Mouse (Mus musculus) left cerebral cortex, adult 11 months (tissue): ENCODE results near the gene Uaca.
"Not testable (repeated sequence)": the region's sequence is repeated elsewhere in the genome, so short reads cannot be mapped to it uniquely, and the experiment has no call there.

Experiments used
- DNase-seq: peaks from one replicate; pipeline ENCODE4 v3.0.0; 2022; ENCODE audit warnings: low spot score

The Uaca gene

DNA sequence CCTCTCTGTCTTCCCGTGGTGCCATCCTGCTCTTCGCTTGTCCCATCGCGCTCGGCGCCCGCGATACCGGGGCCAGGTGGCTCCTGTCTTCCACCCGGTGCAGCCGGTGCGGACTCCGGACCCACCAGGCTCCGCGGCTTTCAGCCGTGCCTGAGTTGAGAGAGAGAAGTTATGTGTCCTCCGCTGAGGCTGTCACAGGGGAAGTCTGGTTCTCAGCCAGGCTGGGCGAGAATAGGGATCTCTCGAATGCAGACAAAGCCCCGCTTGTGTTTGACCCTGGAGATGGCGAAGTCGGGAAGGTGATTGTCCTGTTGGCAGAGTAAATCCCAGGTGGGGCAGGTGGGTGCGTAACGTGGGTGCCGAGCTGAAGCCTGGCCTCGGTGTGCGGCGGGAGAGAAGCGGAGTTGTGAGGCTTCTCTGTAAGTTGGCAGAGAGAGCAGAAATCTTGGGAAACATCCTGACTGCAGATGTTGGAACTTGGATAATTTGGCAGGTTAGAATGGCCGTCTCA is 554 bp downstream of the Uaca start:
- DNase-seq: no peak

DNA sequence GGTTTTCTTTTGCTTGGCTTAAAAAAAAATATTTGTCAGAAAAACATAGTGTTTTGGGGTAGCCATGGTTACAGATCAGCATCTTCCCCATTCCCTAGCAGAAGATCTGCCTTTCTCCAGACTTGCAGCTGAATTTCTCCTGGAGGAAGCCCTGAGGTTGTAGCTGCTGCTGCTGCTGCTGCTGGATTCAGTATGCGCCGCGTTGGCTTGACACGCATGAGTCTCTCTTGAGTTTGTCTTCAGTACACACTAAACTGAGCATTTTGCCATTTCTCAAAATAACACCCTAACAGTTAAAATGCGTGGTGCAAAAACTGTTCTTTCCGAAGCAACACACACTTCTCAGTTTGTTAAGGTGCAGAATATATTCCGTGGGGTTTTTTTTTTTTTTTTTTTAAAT is 1.7 kb downstream of the Uaca start:
- no peak for DNase-seq

DNA sequence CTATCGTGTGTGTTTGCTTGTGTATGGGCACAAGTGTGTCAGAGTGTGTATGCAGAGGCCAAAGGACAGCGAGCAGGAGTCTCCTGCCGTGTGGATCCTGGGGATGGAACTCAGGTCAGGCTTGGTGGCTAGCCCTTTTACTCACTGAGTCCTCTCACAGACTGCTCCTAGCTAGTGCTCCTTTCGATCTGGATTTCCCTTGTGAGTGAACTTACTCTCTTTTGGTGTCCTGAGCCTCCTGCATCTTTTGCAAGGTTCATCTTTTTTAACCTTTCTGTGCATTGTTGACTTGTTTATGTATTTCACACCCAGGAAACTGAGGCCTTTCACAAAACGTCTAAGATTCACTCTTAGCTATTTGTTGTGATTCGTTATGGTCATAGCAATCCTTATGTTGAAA is 2.8 kb downstream of the Uaca start:
- no peak for DNase-seq

DNA sequence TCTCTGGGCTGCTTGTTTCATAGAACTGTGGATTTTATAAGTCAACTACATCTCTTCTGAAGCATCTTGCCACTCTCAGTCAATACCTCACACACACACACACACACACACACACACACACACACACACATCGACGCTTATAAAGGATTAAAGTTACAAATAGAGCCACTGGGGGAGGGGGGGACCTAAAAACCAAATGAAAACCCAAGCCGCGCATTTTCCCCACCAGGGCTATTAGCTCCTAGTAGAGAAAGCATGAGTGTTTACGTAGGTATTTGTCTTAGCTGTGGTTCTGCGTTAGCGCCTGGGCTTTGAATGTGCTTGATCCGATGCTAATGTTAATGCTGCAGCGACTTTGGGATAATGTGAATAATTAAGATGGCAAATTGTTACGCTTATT is 4.7 kb downstream of the Uaca start:
- no peak for DNase-seq

DNA sequence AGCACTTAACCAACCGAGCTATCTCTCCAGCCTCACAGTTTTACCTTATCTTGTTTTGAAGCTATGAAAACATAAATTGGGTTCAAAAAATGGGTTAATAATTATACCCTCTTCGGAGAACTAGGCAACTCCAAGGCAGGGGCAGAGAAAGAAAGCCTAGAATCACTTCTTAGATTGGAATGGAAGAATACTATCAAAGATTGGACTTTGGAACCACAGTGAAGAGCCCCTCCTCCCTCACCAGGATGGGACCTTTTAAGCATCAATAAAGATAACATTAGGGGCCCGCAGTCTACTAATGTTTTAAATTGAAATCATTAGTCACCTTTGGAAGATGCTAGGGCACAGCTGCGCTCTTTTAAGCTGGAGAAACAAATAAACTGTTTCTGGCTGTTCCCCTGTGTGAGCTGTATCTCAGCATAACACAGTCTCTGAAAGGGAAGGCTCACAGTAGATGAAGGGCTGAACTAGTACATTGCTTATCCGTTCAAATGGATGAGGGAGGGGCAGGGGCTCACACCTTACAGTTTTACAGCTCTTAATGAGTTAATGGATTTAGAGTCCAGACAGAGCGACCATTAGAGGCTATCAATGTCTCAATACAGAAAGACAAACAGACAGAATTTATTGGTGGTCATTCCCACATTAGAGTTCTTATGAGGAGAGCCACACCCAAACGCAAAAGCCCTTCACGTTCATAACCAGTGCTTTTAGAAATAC is 6.5 kb downstream of the Uaca start:
- no peak for DNase-seq

DNA sequence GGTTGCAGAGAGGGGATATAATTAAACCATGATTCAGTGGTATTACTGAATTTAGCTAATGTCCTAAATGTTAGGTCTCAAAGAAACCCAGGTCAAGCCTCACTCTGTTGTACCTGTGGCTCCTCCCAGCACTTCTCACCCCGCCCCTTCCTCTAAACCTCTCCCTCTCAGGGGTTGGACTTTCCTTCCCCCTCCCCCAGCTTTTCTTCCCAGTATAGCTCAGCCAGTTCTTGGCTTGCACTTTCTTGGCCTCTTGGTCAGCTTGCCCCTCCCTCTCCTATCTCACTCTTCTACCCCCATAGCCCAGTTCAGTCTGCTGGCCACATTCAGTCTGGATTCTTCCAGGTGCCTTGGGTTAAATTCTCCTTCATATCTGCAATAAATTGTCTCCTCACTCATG is 7.4 kb downstream of the Uaca start:
- DNase-seq: no peak

DNA sequence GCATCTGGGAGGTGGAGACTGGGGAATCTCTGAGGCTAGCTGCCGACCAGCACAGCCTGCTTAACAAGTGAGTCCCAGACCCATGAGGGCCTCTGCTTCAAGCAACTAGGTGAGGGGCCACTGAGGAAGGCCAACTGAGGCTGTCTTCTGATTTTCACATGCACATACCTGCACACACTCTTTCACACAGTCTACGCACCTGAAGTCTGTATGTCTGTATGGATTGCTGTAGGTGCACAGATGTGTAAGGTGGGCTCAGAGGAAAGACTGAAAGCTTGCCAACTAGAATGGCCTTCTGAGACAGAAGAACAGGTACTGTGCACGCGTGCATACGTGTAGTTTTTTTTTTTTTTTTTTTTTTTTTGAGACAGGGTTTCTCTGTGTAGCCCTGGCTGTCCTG is 8.0 kb downstream of the Uaca start:
- DNase-seq: no peak

DNA sequence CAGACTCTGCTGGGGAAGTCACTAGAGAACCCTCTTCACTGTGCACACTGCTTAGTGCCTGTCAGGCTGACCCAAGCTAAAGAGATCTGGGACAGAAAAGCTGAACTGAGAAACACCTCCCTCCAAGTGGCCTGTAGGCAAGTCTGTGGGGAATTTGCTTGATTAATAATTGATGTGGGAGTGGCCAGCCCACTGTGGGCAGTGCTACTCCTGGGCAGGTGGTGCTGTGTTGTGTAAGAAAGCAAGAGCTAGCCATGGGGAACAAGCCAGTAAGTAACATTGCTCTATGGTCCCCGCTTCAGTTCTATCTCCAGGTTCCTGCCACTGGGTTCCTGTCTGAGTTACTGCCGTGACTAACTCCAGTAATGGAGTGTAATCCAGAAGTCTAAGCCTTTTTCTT is 11.7 kb downstream of the Uaca start:
- DNase-seq: no peak

DNA sequence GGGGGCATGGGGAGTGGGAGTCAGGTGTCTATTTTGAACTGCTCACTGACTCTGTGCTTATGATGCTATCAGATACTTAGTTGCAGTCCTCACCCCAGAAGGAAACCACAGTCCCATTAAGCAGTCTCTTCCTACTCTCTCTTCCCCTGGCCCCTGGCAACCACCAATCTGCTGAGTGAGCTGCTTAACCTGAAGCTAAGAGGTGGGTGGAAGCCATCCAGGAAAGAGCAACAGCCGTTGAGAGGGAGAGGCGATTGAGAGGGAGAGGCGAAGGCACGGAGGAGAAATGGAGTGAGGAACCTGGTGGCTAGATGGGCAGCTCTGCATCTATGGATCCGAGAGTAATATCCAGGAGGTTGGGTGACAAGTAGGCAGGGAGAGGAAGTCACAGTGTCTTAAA is 13.7 kb downstream of the Uaca start:
- DNase-seq: no peak

DNA sequence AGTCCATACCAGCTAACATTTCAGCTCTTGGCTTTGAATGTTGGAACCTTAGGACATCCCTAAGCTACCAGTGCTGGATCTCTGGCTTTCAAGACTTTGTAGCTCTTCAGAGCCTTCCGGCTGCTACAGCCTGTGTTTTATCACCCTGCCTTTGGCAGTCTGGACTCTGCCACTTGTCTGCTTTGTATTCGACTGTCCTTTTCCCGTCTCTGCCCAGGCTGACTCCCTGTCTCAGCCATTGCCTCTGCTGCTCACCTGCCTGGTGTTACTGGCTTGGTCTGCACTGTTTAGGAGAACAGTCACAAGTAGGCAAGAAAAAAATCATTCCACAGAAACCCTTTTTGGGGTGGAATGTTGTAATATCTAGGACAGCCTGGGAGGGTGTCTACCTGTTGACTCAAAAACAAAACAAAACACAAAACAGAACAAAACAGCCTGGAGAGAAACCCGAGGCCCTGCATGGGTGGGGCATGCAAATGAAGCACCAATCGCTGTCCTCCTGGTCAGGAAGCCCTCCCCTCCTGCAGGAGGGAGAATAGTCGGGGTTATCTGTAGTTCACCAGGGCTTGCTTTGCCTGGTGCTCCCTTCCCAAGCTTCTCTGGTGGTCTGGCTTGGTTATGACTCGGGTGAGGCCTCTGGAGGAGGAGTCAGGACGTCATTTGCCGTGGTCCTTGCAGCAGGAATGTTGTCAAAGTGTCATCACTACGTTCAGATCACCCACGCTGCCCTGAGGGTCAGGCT is 19.0 kb downstream of the Uaca start:
- DNase-seq: no peak

DNA sequence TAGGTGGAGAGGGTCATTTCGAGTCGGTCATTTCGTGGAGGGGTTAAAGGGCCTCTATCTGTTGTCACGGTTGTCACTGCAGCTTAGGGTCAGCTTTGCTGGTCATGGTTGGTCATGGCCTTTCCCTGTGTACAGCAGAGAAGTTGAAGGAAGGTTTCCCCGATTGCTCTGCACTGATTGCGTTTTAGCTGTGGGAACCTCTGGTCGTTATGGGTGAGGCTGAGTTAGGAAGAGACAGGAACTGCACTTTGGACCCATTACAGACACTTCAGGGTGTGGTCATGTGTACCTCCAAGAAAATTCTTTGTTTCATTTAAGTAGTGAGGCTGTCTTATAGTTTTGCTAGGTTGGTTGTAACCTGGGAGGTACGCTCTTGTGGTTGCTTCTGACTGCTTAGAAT is 21.2 kb downstream of the Uaca start:
- DNase-seq: no peak

DNA sequence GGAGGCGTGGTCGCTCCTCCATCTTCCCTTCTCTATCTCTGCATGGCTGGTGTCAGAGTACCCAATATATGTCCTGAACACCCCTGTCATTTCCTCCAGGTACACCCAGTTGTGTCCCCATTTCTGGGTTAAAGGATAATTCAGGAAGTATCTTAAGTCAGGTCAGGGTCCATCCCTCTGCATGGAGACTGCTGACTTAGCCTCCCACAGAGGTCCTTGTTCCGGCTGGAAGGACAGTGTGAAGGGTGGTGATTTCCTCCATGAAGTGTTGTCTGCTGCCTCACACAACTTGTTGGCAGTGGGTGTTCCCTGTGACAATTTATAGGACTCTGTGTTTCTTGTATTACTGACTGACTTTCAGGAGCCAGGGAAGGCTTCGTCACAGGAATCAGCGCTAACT is 23.2 kb downstream of the Uaca start:
- no peak for DNase-seq

DNA sequence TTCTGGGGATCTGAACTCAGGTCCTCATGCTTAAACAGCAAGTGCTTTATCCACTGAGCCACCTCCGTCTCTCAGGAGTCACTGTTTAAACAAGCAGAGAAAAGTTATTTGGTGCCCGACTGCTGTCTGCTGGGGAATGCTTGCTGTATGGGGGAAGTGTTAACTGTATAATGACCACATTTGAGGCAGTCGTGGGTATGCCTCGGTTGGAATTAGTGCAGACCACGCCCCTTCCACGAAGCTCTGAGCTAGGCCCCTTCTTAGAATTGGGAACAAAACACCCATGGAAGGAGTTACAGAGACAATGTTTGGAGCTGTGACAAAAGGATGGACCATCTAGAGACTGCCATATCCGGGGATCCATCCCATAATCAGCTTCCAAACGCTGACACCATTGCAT is 24.2 kb downstream of the Uaca start:
- not testable (repeated sequence) for DNase-seq

DNA sequence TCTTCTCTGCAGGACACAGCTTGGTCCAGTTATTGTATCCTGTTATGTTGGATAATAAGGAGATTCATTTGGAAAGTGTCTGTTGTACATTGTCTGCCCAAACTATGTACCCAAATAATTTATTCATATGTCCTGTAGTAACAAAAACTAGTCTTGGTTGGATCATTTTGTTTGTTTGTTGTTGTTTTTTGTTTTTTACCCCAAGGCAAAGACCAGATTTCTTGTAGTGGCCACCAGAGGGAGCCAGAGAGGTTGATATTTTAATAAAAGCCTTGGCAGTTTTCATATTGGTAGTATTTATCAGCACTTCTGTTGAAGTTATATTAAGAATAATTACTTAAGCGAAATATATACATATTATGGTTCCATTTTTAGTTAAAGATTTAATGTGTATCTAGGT is 25.0 kb downstream of the Uaca start:
- DNase-seq: no peak

DNA sequence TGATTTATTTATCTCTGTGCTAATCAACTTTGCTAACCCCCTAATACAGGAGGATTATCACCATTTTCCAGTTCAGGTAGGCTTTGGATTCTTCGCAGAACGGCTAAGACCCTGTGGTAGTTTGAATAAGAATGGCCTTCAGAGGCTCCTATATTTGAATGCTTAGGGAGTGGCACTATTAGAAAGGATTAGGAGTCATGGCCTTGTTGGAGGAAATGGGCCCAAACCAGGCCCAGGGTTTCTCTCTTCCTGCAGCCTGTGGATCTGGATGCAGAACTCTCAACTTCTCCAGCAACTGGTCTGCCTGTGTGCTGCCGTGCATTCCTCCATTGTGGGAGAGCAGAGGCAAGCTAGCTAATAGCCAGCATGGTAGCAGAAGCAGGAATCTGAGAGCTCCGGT is 27.2 kb downstream of the Uaca start:
- DNase-seq: no peak

DNA sequence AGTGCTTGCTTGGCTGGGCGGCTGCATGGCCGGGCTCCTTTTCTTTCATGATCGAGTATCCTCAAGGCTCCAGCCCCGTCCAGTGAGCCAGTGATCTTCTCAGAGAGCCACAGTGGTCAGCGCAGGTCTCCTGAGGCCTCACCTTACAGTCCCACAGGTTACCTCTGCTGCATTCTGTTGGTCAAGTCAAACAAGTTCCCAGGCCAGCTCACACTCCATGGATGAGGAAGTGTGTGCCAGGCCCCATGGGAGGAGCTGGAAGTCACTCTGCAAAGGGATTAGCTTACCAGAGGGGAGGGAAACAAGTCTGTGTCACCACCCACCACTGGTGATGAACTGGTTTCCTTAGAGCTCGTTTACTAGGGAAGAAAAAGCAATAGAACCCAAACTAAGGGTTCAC is 28.3 kb downstream of the Uaca start:
- no peak for DNase-seq

DNA sequence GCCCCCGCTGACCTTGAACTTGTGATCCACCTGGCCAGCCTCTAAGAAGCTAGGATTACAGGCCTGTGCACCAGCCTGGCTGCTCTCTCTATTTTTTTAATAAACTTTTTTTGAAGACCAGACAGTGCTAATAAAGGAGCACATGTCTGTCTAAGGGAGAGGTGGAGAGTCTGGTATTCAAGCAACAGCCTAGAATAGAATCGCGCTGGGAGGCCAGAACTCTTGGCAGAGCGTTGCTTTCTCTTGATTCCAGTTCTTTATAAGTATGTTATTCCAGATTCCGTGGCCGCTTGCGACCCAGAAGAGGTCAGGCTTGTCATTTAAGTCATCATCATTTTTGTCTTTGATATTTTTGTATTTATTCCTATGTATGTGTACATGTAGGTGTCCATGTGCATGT is 31.2 kb downstream of the Uaca start:
- DNase-seq: no peak

DNA sequence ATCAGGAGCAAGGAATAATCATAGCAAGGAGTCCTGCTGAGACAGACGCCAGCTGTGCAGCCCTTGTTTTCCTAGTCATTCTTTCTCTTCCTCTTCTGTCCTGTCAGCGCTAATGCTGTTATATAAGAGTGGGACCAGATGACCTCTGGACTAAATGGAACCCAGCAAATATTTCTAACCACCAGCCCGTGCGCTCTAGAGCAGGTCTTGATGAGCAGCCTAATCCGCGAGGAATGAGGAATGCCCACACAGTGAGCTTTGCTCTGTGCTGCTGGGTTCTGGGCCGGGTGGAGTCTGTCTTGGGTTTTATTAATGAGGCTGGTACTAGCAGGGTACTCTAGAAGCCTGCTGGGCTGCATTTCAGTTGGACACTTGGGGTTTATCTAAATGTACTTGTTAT is 32.4 kb downstream of the Uaca start:
- no peak for DNase-seq

DNA sequence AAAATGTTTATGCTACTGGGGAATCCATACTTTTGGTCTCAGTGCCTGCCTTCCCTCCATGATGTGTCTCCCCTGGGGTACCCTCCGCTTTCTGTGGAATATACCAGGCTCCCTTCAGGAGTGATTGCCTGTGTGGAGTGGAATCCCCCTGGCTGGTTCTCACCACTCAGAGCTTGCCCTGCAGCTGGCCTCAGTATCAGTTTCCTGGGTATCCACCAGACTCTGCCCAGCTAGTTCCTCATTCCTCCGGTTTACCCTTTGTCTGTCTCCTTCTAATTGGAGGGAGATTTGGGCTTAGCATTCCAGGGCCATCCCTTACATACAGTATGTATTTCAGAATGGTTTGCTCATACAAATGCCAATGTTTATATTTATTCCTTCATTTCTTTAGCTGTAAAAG is 33.9 kb downstream of the Uaca start:
- DNase-seq: no peak

DNA sequence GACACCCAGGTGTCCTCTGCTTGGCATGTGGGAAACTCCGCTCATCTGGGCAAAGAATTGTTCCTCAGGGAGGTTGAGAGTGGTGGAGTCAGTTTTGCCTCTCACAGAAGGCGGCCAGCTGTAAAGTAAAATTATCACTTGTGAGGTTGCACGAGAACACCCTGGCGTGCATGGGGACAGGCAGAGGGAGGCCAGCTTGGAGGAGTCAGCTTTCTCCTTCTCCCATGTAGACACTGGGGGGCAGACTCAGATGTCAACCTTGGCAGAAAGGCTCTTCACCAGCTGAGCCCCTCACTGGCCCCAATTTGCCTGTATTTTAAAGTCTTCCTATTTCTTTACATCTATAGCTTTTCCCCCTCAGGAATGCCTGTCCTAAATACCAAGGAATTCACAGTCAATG is 35.3 kb downstream of the Uaca start:
- no peak for DNase-seq

DNA sequence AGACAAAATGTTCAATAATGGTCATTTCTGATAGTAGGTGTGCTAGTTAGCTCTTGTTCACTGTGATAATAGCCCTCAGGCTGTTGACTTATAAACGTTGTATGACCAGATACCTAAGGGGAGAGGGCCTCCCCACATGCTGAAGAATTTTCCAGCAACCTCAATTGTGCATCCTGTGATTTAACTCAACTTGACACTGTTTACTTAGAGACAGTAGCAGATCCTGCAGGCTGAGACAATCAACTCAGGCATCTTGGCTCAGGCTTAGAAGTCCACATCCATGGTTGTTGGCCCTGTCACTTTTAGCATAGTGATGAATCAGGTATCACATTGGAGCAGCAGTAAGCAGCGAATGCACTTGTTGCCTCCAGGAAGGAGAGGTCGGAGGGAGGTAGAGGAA is 35.7 kb downstream of the Uaca start:
- DNase-seq: no peak

DNA sequence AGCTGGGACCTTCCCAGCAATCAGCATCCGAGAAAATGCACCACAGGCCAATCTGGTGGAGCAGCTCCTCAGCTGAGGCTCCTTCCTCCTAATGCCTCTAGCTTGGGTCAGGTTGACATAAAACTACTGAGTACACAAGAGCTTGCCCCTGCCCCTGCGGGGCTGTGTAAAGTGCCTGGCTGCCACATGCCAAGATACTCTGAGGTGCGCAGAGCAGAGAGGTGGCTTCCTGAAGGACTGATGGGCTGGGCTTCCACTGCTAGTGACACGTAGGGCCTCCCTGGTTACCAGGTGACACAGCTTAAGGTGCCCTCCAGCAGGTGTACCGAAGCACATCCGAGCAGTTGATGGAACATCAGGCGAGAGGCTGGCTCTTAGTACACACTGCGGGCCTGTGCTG is 37.9 kb downstream of the Uaca start:
- no peak for DNase-seq

DNA sequence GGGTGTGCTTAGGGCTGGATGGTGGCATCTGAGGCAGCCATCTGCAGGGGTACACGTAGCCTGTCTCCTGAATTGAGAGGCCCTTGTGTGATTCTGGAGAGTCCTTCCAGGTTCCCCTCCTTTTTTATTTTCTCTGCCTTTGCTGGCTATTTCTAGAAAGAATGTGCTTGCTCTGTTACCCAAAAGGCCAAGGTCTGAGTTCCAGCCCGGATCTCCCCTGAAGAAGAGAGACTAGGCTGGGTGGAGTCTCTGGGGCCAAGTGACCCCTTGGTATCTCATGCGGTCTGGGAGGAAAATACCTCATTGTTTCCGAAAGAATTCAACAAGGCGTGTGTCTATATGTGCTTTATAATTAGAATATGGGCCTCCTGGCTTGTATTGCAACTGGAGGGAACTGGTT is 41.8 kb downstream of the Uaca start:
- DNase-seq: no peak

DNA sequence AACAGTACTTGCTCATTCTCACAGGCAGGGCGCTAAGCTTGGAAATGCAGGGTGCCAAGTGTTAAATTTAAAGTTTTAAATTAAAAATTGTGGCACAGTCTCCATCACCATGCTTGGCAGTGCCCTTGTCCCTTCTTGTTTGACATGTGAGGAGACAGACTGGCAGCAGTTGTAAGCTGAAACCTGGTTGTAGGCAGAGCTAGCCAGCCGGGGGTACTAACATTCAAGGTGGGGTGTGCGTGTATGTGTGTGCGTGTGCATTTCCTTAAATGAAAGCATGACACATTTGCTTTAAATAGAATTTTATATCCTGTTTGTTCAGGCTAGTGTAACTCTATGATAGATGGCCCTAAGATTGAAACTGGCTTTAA is 42.7 kb downstream of the Uaca start:
- no peak for DNase-seq
